Mouse (Mus musculus): ENCODE data around the gene Adig. TPM values are rescaled to one million over a fixed set of nuclear protein-coding genes. Genes with fewer than 3 reads are reported as not detected.

Adig gene
- polyA plus RNA-seq, 1 experiment from 2014 or later, result 0.45 TPM

- Histone ChIP-seq H3K27me3 (replicated peaks; ENCODE audit: insufficient read depth, low read length) (no peaks in the 10 kb centered on the region), H3K9me3 (ENCODE audit: low read length) (no peaks in the 10 kb centered on the region), H3K36me3 (ENCODE audit: insufficient read depth, low read length) (no peaks in the 10 kb centered on the region), H3K4me1 (ENCODE audit: insufficient read depth, low read depth, low read length) (no peaks in the 10 kb centered on the region), H3K4me2 (replicated peaks; ENCODE audit: low read depth, low read length) (no peak overlapping the region), H3K9ac (replicated peaks; ENCODE audit: low read depth) (no peak overlapping the region), H3K4me3 (ENCODE audit: low read depth, low read length) (no peak overlapping the region), H3K27ac (ENCODE audit: low read length) (no peak overlapping the region)
- peak; percentile 64 for DNase-seq (ENCODE audit: low spot score)
- WGBS, result 3% methylated on average over 4 of the region's 4 CpGs
- peak; percentile 25 for ATAC-seq
- TF ChIP-seq CTCF (IDR thresholded peaks at IDR 0.05) (peak; percentile 86), EP300 (IDR thresholded peaks at IDR 0.05) (no peak)
These were observed 31.7 kb downstream of the Adig start for GRCm38 (mm10) chr2:158534090-158534489.

DNA sequence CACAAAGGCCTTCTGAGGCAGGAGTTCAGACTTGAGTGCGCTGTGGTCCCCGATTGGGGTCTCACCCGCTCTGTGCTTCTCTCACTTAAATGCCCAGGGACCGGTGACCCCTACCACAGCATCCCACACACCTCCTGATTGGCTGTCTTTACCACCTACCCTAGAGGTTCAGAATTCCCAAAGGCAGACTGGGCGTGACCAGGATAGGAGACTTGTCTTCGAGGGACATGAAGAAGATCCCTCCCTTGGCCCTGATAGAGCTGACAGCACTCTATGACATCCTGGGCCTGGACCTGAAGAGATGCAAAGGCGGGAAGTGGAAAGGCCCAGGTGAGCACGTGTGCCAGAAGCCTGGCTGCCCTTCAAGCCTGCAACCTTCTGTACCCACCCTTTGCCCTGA is 32.1 kb downstream of the Adig start:
- H3K4me3 ChIP-seq (ENCODE audit: low read depth, low read length), result no peak overlapping the region
- no peak for ATAC-seq
- no peak overlapping the region for H3K27ac ChIP-seq (ENCODE audit: low read length)
- no peak for DNase-seq (ENCODE audit: low spot score)
- no peaks in the 10 kb centered on the region for H3K27me3 ChIP-seq (replicated peaks; ENCODE audit: insufficient read depth, low read length)
- H3K36me3 ChIP-seq (ENCODE audit: insufficient read depth, low read length), result no peaks in the 10 kb centered on the region
- no peak overlapping the region for H3K4me2 ChIP-seq (replicated peaks; ENCODE audit: low read depth, low read length)
- H3K9me3 ChIP-seq (ENCODE audit: low read length), result no peaks in the 10 kb centered on the region
- no peak overlapping the region for H3K9ac ChIP-seq (replicated peaks; ENCODE audit: low read depth)
- TF ChIP-seq CTCF (IDR thresholded peaks at IDR 0.05) (no peak), EP300 (IDR thresholded peaks at IDR 0.05) (no peak)
- H3K4me1 ChIP-seq (ENCODE audit: insufficient read depth, low read depth, low read length), result no peaks in the 10 kb centered on the region
- WGBS, result 78% methylated on average over 8 of the region's 8 CpGs

GRCm38 (mm10) chr2:158539433-158540305 is 37.3 kb downstream of the Adig start:
- ATAC-seq, result no peak
- Histone ChIP-seq H3K27ac (ENCODE audit: low read length) (no peak overlapping the region), H3K4me3 (ENCODE audit: low read depth, low read length) (no peak overlapping the region), H3K9ac (replicated peaks; ENCODE audit: low read depth) (no peak overlapping the region), H3K36me3 (ENCODE audit: insufficient read depth, low read length) (no peaks in the 10 kb centered on the region), H3K4me2 (replicated peaks; ENCODE audit: low read depth, low read length) (no peak overlapping the region), H3K9me3 (ENCODE audit: low read length) (no peaks in the 10 kb centered on the region), H3K4me1 (ENCODE audit: insufficient read depth, low read depth, low read length) (no peaks in the 10 kb centered on the region), H3K27me3 (replicated peaks; ENCODE audit: insufficient read depth, low read length) (no peaks in the 10 kb centered on the region)
- DNase-seq (ENCODE audit: low spot score), result no peak
- WGBS, result 48% methylated on average over 23 of the region's 24 CpGs
- TF ChIP-seq EP300 (IDR thresholded peaks at IDR 0.05), result no peak

- no peaks in the 10 kb centered on the region for H3K36me3 ChIP-seq (ENCODE audit: insufficient read depth, low read length)
- WGBS, result 37% methylated on average over 4 of the region's 4 CpGs
- H3K27ac ChIP-seq (ENCODE audit: low read length), result no peak overlapping the region
- ATAC-seq (no peak), DNase-seq (ENCODE audit: low spot score) (no peak)
- H3K9me3 ChIP-seq (ENCODE audit: low read length), result no peaks in the 10 kb centered on the region
- H3K4me3 ChIP-seq (ENCODE audit: low read depth, low read length), result no peak overlapping the region
- no peaks in the 10 kb centered on the region for H3K4me1 ChIP-seq (ENCODE audit: insufficient read depth, low read depth, low read length)
- H3K27me3 ChIP-seq (replicated peaks; ENCODE audit: insufficient read depth, low read length), result no peaks in the 10 kb centered on the region
- no peak for TF ChIP-seq CTCF (IDR thresholded peaks at IDR 0.05)
- TF ChIP-seq EP300 (IDR thresholded peaks at IDR 0.05), result no peak
- no peak overlapping the region for H3K9ac ChIP-seq (replicated peaks; ENCODE audit: low read depth)
- H3K4me2 ChIP-seq (replicated peaks; ENCODE audit: low read depth, low read length), result no peak overlapping the region
These were observed 38.9 kb downstream of the Adig start for GRCm38 (mm10) chr2:158541286-158541685.

DNA sequence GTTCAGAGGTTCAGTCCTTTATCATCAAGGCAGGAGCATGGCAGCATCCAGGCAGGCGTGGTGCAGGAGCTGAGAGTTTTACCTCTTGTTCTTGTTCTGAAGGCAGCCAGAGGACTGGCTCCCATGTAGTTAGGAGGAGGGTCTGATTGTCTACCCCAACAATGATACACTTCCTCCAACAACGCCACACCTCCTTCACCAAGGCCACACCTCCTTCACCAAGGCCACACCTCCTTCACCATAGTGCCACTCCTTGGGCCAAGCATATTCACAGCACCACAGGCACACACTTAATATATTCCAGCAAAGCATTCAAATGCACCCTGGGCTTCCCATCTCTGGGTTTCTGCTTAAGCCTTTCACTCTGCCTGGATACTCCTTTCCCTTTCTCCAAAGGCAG is 42.9 kb downstream of the Adig start:
- no peaks in the 10 kb centered on the region for H3K36me3 ChIP-seq (ENCODE audit: insufficient read depth, low read length)
- WGBS, result 68% methylated on average over 2 of the region's 2 CpGs

DNA sequence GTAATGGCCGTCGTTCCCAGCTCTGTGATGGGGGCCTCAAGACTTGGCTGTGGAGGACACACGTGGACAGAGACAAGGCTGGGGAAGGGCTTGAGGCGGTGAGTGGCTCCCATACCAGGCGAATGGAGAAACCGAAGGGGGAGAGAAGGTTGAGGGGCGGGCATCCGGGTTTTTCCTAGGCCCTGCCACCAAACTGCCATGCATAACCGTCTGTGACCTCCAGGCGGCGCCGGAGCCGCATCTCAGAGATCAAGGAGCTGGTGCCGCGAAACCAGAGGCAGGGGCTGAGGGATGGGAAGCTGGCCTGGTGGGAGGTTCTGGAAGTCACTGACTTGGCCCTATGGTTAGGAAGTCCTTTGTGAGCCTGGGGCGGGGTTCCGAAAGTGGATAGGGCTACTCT is 44.3 kb downstream of the Adig start:
- no peak overlapping the region for H3K27ac ChIP-seq (ENCODE audit: low read length)
- H3K27me3 ChIP-seq (replicated peaks; ENCODE audit: insufficient read depth, low read length), result no peaks in the 10 kb centered on the region
- TF ChIP-seq EP300 (IDR thresholded peaks at IDR 0.05) (no peak), CTCF (IDR thresholded peaks at IDR 0.05) (peak; percentile 93)
- DNase-seq (ENCODE audit: low spot score) (peak; percentile 78), ATAC-seq (peak; percentile 63)
- no peaks in the 10 kb centered on the region for H3K36me3 ChIP-seq (ENCODE audit: insufficient read depth, low read length)
- no peak overlapping the region for H3K4me3 ChIP-seq (ENCODE audit: low read depth, low read length)
- no peak overlapping the region for H3K9ac ChIP-seq (replicated peaks; ENCODE audit: low read depth)
- no peaks in the 10 kb centered on the region for H3K9me3 ChIP-seq (ENCODE audit: low read length)
- H3K4me1 ChIP-seq (ENCODE audit: insufficient read depth, low read depth, low read length), result no peaks in the 10 kb centered on the region
- H3K4me2 ChIP-seq (replicated peaks; ENCODE audit: low read depth, low read length), result no peak overlapping the region
- 3% methylated on average over 17 of the region's 17 CpGs for WGBS

More for the DNA sequence above, 42.9 kb downstream of the Adig start:
- TF ChIP-seq CTCF (IDR thresholded peaks at IDR 0.05), result no peak
- TF ChIP-seq EP300 (IDR thresholded peaks at IDR 0.05), result no peak
- Histone ChIP-seq H3K4me2 (replicated peaks; ENCODE audit: low read depth, low read length) (no peak overlapping the region), H3K27ac (ENCODE audit: low read length) (no peak overlapping the region), H3K9ac (replicated peaks; ENCODE audit: low read depth) (no peak overlapping the region), H3K4me3 (ENCODE audit: low read depth, low read length) (no peak overlapping the region), H3K27me3 (replicated peaks; ENCODE audit: insufficient read depth, low read length) (no peaks in the 10 kb centered on the region), H3K9me3 (ENCODE audit: low read length) (no peaks in the 10 kb centered on the region), H3K4me1 (ENCODE audit: insufficient read depth, low read depth, low read length) (no peaks in the 10 kb centered on the region)
- no peak for ATAC-seq
- DNase-seq (ENCODE audit: low spot score), result no peak
